Mouse (Mus musculus) B cell, adult 2 months (primary cell): ENCODE measurements around the gene D130052B06Rik.

ENCODE experiments used
- DNase-seq, 2 experiments: peaks; one replicate each; pipeline ENCODE4 v3.0.0; 2022

The D130052B06Rik gene

GRCm38 (mm10) chr11:33668376-33668775 lies 69.3 kb downstream of the D130052B06Rik start:
- no peak for DNase-seq

GRCm38 (mm10) chr11:33670105-33670965 lies 71.2 kb downstream of the D130052B06Rik start:
- no peak for DNase-seq
